Mouse (Mus musculus): ENCODE results near the gene Thsd7b. TPM values are rescaled to one million over a fixed set of nuclear protein-coding genes. Genes with fewer than 3 reads are reported as not detected.

Thsd7b gene
- polyA plus RNA-seq, 1 experiment, result 0.54 TPM

DNA sequence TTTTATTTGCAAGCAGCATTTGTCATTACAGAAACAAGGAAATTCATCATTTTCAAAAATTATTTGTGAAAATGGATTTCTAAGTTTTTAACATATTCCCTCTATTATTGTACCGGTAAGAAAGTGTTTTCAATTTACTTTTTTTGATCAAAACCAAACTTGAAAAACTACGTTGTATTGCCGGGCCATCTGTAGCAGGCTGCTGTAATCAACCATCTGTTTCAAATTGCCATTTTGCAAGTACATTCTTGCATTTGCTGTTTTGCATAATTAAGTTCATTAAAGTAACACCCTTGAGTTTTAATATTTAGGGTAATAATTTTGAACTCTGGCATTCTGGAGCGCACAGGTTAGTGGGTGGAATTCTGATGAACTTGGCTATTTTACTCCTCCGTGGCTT is 246.6 kb downstream of the Thsd7b start:
- DNase-seq (ENCODE audit: low read depth), result no peak

DNA sequence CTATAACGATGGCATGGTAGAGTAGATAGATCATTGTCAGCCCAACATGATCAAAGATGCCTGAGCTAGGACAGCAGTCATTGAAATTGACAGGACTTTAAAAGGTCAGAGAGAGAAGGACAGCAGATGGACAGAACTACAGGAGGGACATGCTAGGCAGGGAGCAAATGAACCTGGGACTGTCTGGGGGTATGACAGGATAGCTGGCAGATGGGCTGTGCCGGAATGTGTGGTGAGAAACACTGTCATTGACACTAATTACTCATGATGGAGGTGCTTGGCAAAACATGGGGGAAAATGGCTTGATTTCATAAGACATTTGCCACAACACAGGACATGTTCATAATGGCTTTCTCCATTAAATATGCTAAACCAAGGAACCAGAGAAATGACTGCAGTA is 253.9 kb downstream of the Thsd7b start:
- no peak for DNase-seq (ENCODE audit: low read depth)

DNA sequence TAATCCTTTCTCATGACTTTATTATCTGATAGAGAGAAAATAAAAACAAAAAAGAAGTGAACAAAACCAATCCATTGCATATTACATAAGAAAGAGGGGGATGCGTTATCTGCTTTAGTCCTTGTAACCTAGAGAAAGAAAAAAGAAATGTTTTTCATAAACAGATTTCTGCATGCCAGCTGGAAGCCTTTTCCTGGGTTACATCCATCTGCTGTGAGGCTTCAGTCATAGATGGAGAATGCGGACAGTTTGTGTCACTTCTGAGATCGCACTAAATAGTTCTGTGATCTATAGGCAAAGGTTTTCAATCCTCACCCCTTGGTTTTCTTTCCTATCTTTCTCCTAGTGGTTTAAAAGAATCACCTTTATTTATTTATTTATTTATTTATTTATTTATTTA is 259.1 kb downstream of the Thsd7b start:
- DNase-seq (ENCODE audit: low read depth), result no peak

DNA sequence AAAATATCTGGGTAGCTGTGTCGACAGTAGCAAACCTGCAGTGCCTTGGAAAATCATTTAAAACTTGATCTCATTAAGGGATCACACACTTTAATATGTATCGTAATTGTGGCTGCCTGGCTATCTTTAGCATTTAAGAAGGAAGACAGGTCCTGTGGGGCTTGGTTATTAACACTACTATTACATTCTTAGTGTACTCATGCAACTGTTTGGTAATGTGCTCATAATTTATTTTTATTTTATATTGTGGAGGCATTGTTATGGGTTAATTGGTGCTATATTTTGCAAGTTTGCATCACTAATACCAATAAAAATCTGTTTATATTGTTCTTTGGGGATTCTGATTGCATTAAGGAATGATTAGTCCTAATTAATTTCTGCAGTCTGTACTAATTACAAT is 265.4 kb downstream of the Thsd7b start:
- no peak for DNase-seq (ENCODE audit: low read depth)

DNA sequence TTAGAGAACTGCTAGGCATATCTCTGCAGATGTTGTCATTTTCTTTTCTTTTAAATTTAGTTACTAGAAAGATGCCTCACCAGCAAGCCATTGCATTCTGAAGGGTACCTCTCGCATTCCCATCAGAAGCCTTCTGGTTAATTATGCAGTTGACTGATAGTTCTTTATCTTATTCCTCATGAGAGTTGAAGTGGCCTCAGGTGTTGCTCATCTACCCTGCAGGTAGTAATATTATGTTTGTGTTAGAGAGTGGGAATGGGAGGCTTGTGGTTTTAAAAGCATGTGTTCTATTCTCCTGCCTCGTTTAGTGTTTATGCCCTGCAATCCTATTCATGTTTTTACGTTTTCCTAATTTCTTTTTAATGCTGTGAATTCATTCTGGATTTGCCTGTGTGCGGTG is 265.9 kb downstream of the Thsd7b start:
- DNase-seq (ENCODE audit: low read depth), result no peak

DNA sequence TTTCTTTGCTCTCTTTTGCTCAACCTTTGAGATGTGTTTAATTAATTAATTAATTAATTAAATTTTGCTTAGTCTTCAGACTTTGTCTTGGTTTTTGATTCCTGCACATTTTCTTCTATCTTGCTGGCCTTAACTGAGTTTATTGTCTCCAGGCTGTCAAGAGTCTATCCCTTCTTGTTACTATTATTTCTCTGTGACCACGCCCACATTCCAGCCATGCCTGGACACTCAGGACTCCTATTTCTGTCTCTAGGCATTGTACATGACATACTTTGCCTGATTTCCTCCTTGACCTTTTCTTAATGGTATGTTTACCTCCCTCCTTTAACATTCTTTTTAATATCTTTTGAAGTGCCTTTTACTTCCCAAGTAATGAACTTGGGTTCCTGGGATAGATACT is 267.6 kb downstream of the Thsd7b start:
- DNase-seq (ENCODE audit: low read depth), result no peak

DNA sequence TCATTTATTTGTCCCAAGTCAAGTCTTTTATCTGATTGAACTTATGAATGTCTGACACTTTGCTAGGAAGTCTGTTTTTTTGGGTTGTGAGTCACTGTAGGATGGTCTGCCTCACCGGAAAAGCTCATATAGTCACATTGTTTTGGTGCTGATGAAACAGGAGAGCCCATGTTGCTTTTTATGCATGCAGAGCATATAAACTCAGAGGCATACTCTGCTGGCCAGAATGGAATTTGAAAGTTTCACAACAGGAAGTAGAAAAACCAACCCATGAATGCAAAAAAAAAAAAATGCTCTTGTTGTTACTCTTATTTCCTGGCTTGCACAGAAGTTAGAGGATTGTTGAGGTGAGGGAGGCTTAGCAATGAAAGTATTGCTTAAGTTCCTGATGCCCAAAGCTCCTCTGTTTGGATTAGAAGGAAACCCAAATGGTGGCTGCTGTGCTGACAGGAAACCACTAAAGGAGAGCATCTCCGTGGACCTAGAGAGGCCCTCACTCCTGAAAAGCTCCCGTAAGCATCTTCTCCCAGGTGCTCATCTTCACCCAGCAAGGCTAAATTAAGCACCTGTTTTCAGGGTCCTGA is 269.6 kb downstream of the Thsd7b start:
- no peak for DNase-seq (ENCODE audit: low read depth)

DNA sequence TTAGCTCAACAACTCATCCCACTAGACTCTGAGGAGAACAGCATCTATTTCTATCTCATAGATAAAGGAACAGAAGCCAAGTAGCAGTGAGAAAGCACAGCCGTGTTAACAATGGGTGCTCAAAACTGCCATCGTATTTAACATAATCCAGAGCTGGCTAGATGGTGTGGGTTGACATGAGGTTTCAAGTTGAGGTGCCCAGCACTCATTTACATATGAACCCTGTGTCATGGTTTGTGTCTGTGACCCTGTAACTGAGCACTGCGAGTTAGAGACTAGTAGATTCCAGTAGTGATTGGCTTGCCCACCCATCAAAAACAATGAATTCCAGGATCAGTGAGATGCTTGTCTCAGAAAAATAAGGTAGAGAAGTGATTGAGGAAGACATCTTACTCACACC is 270.1 kb downstream of the Thsd7b start:
- no peak for DNase-seq (ENCODE audit: low read depth)

DNA sequence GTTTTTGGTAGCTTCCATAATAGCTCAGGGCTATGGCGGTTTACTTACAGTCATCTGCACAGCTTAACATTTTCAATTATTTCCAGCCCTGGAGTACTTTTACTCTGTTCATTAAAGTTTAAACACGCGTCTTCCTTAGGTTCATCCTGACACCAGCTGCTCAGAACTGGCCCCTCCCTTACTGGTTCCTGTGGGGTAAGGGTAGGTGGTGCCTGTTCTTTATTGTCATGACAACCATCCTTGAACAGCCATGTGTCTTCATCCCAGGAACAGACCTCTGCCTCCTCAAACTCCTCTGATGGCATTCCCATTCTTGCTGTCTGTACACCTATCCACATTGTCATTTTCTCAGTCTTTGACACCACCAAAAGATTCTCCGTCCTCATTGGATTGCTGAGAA is 285.0 kb downstream of the Thsd7b start:
- DNase-seq (ENCODE audit: low read depth), result no peak

DNA sequence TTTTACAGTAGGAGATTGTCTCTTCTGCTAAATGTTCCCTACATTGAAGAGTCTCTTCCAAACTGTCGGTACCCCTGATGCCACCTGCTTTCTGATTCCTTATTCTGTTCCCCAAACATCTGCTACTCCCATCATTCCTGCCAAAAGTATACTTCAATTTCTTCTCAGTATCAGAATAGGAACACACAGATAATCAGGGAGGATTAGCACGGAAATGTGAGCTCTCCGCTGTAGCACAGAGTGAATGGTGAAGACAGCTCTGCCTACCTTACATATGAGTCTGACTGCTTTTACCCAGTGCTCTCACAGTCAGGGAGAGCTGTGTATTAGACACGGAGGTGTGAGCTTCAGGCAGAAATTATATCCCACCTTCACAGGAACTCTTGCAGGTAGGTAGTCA is 286.0 kb downstream of the Thsd7b start:
- no peak for DNase-seq (ENCODE audit: low read depth)

DNA sequence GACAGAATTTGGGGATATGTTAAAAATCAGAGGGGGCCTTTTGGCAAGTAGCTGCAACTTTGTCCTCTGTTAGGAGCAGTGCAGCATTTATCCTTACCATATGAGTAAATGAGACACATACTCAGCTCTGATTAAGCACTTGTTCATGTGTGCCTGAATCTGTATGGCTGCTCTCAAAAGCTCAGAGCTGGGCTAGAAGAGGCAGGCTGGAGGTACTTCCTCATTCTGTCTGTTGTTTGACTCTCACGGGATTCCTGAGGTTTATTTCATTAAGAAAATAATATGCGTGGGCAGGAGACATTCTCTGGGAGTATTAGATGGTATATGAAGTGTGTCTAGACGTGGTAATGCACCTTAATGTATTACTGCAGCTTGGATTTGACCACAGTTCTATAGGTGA is 286.7 kb downstream of the Thsd7b start:
- no peak for DNase-seq (ENCODE audit: low read depth)

DNA sequence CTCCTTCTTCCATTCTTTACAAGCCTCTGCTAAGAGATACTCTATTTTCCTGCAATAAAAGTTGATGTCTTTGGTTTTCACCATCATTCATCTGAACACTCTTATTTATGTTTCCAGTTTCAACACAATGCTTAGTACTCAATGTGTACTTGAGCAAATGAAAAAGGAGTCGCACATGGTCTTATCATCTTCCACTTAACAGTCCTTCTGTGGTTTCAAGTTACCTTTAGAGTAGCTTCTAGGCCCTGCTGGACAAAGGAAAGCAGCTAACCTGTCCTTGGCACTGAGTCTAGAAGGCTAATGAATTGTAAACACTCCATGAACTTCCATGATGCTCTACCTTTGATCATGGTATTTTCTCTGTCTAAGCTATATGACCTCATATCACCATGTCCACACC is 289.6 kb downstream of the Thsd7b start:
- no peak for DNase-seq (ENCODE audit: low read depth)

DNA sequence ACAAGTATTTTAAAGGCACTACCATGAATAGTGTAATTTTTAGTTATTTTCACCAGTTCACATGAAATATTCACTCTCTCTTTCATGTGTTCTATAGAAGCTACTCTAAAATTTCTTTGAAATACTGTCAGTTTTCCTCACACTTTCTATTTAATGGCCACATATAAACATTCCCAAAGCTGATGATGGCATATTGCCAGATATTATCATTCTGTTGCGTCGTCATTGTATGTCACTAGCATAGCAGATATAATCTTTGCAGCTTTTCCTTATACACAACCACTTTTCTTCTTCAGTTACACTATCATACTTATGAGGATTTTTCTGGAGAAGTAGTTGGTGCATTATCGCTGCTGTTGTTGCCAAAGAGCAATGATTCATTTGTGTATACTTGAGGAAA is 297.4 kb downstream of the Thsd7b start:
- DNase-seq (ENCODE audit: low read depth), result no peak

DNA sequence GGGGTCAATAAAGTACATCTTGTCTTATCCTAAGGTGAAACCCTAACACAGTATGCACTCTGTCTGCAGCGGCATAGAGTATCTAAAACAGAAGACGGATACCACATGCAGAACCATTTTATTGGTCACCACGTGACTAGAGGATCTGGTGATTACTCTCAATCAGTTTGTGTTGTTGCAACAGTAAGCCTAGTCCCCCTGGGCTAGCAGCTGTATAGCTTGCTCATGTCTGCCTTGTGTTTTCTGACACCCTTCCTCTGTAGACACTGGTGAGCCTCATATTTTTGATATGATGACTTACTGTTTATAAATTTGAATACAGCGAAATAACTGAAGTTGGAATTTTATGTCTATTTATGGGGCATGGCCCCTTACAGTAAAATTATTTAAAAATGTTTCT is 306.9 kb downstream of the Thsd7b start:
- DNase-seq (ENCODE audit: low read depth), result no peak

DNA sequence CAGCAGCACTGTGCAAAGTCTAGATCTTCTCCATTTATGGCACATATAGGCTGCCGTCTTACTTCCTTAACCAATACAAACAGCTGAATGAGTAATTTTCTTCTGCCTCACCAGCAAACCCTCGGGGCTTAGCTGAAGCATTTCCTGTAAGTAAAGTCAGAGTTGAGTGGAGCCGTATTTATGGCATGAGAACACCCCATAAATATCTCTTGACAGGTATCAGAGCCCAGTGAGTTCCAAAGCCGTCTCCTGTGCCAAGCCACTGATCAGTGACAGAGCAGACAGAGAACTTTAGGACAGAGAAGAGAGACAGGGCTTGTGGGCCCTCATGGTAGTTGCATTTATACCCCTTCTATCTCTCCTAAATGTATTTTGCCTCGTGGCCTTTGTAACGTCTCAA is 313.5 kb downstream of the Thsd7b start:
- DNase-seq (ENCODE audit: low read depth), result no peak

DNA sequence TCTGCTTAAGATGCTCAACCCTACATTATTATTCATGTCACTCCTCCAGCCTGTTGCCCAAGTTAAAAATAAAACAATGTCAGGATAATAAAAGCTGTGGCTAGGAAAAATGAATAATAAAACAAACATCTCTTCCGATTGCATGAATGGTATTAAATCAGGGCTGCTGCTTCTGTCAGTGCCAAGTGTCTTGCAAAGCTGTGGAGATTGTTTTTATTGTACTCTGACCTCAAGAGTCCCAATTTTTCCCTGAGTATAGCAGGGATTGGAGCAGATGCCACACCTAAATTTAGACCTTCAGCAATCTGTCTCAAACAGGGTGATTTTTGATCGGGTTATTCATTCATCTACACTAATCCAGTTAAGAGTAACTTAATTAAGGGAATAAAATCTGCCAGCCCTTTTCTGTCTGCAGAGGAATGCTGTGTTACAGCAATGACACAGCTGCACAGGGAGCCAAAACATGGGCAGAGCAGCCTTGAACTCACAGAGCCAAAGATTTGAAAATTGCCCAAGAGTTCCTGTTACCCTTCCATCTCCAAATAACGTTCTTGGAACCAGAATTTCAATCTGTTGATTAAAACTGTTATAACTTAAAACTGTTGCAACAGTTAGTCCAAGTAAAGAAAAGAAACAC is 316.4 kb downstream of the Thsd7b start:
- no peak for DNase-seq (ENCODE audit: low read depth)

DNA sequence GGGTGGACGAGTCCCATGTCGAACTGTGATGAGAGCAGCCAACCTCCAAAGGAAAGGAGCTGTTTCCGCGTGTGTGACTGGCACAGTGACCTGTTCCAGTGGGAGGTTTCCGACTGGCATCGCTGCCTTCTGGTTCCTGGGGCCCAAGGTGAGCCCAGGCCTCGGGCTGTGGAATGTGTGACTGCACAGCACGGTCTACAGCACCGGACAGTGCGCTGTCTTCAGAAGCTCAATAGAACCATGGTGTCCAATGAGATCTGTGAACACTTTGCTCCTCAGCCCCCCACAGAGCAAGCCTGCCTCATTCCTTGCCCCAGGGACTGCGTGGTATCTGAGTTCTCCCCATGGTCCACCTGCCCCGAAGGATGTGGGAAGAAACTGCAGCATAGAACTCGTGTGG is 322.3 kb downstream of the Thsd7b start:
- DNase-seq (ENCODE audit: low read depth), result no peak

DNA sequence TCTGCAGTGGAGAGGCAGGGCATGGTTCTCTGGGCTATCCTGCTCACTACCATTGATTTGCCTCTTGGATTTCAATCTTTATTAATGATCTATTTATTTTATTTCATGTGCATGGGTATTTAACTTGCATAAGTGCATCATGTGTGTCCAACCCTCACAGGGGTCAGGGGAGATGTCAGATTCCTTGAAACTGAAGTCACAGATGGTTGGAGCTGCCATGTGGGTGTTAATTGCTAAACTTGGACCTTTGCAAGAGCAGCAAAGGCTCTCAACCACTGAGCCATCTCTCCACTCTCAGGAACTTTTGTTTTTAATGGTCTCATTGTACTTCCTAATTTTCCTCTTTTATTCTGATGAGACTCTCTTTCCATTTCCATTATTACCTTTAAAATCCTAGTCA is 327.8 kb downstream of the Thsd7b start:
- DNase-seq (ENCODE audit: low read depth), result no peak

DNA sequence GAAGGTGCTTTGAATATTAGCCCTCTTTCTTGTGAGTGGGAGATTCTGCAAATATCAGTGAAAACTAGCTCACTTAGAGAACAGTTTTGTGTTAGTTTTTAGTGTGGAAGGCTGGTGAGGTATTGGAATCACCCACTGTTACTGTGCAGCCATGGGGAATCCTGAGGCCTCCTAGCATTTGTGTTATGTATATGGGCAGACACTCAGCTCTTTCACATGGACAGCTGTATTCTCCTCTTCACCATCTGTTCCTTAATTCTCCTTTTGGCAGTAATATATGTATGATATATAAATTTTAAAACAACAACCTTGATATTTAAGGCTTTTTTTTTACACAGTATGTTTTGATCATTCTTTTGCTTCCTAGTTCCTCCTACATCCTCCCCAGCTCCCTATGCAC is 329.2 kb downstream of the Thsd7b start:
- no peak for DNase-seq (ENCODE audit: low read depth)

DNA sequence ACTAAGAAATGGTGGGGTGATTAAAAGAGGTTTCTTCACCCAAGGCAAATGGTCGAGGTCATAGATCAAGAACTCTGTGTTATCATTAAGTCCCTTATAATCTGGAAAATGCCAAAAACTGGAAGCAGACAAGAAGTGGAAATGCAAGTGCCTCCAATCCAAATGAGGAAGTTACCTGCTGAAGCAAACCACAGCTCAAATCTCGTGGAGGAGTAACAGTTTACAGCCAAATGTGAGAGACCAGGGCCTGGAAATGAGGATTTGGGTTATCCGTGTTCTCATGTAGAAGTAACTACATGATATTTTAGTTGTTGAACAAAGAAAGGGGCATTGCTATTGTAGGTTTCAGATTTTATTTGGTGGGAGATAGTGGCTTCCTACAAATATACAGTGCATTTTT is 335.3 kb downstream of the Thsd7b start:
- no peak for DNase-seq (ENCODE audit: low read depth)

DNA sequence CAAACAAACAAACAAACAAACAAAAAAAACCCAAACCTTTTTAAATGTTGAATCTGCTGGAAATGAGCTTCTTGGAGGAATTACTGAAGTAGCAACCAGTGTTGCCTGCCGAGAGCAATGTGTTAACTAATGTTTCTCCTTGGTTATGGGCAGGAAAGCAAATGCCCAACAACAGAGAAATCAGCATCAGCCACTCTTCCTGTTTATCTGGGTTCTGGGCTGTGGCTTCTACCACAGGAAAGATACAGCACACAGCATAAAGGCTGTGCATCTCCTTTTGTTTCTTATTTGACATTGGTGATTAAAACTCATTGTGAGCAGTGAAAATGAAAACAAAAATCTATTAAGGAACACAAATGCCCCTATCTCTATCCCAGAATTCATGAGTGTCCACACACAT is 343.0 kb downstream of the Thsd7b start:
- no peak for DNase-seq (ENCODE audit: low read depth)

DNA sequence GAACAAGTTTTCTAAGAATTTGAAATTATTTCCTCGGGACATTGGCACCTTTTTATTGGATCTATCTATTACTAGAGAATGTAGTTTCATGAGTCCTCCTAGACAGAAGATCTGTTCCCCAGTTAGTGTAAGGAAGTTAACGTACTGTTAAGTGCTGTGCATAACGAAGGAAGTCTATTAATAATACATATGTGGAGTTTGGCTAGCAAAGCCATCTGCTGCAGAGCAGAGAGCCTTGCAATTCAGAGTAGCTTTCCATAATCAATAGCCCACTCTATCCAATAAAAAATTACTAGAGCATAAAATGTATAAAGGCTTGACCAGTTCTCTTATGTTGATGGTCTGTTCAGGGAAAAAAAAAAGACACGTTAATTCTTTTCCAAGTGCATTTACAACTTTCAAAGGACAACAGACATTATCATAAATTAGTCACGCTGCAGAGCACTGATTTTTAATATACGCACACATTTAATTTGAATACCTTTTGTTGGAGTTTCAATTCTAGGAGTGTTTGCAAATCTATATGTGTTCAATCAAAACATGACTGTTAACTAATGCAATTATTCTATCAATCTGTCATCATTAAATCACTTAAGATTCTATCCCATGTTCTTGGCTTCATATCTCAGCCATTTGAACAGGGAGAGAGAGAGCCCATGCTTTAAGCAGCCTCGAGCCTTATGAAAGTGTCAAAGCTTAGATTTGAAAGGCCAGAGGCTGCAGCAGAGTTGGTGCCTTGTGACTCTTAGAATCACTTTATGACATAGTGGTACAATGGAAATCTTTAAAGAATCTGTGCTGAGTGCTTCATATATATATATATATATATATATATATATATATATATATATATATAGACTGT is 346.6 kb downstream of the Thsd7b start:
- DNase-seq (ENCODE audit: low read depth), result no peak

DNA sequence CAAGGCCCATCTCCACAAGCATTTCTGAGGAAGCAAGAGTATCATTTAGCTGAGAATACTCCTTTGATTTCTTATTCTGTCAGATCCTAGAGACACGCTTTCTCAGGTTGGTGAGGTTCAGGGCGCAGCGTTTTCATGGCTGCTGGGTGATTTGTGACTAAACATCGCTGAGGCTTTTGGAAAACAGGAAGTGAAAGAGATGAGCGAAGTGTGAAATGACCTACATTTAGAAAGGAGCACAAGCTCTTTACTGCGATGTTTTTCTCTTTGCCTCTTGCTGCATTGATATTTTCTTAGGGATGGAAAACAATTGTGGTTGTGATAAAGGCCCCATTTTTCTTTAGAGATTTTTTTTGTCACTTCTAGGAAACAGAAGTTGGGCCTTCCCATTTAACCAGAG is 351.4 kb downstream of the Thsd7b start:
- DNase-seq (ENCODE audit: low read depth), result no peak

All from gonadal fat pad, adult 2 months (tissue).